Mouse (Mus musculus): ENCODE results near the gene Serpina3c.

Serpina3c gene

DNA sequence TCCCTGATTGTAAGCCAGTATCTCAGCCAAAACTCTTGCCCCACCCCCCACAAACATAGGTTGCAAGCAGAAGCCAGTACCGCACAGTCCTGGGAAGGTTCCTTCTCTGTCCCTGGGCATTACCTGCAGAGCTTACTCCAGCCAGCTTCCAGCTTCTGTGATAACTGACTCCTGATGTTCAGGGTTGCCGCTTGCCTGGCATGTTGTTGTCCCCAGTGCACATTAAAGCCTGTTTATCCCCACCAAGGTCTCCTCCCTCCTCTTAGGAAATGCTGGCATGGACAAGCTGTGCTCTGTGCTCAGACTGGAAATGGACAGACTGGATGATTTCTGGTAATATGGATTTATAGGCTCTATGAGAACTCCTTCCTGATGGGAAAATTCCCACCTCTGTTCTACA is at the start of gene Serpina3c:
TSS of gene Serpina3c (minus strand) at position 215 of the 400 bp plus-strand sequence.
- in situ Hi-C loops (cut with MboI): no loop called here

DNA sequence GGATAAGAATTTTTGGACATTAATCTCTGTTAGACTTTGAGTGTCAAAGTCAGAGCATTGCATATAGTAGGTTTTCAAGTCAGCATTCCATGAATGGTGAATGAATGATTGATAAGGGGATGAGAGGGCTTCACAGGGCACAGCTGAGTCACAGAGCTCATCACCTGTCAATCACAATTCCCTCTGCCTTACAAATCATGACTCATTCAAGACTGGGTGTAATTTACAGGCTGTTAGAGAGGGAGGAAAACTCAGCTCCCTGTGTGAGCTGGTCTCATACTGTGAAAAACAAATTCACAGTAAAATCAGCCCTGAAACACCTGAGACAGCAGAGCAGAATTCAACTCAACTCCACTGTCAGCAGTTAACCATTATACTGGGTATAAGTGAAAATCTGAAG is 37.2 kb upstream of the Serpina3c start:
- in situ Hi-C loops (cut with MboI): no loop called here

DNA sequence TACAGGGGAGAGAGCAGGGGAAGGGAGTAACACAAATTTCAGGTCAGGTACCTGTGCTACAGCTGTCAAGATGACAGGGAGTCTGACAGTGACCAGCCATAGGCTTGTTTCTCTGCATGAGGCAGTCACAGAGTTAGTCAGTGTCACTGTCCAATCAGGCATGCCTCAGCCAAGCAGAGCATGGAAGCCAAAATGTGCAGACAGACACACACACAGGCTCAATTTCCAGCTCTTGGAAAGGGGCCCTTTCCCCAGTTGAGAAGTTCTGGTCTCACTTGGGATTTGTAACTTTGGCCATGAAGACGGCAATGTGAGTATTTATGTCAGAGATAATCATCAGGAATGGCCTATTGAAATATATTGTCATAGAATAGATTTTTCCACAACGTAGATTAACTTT is 35.6 kb upstream of the Serpina3c start:
- in situ Hi-C loops (cut with MboI): no loop called here

DNA sequence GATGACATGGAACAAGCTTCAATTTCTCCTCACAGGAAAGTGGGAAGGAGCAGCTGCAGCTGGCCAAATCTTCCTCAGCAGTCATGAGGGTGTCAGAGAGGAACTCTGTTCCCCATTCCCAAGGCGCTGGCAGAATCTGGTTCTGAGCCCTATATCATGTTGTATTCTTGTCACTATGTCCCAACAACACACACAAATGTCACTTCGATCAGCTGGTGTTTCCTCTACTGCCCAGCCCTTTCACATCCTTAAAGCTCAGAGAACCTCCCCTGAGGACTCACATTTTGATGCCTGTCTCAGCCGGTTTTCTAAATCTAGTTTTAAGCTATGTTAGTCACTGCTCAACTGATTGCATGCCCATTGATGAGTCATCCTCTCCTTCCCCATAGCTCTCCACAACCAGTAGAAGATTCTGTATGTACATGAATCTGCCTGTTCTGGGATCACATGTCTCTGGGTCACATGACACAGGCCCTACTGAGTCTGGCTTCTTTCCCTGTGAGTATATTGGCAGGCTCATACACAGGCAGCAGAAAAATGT is 32.4 kb upstream of the Serpina3c start:
- in situ Hi-C loops (cut with MboI): no loop called here

DNA sequence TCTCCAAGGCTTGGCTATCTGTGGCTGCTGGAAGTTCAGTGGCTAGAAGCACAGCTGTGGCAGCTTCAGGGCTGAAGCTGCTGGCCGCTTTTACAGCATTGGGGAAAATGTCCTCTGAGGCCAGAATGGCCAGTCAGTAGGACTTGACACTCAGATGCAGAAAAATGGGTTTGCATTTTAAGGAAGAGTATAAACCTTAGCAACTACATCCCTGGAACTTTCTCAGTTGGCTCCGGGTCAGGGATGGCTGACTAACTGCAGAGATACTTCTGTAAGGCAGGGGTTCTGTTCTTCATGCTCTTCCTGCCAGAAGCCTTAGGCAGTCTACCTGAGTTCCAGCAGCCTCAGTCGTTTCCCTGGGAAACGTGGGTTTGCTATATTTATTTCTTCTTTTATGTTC is 31.4 kb upstream of the Serpina3c start:
- in situ Hi-C loops (cut with MboI): no loop called here

DNA sequence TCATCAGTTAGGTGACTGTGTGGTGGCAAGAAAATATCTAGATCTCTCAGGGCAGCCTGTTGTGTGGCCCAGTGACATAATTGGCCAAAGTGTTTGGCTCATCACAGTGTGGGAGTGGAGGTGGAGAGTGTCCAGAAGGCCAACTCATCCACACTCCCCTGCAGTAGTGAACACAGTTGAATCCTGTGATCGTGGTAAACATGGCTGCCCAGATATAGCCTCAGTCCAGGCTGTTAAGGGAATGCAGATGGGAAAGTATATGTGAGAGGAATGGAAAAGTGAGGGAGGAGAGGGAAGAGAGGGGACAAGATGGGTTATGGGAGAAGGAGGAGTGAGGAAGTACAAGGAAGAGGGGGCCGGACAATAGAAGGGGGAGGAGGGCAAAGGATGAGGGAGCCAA is 25.3 kb upstream of the Serpina3c start:
- in situ Hi-C loops (cut with MboI): no loop called here

DNA sequence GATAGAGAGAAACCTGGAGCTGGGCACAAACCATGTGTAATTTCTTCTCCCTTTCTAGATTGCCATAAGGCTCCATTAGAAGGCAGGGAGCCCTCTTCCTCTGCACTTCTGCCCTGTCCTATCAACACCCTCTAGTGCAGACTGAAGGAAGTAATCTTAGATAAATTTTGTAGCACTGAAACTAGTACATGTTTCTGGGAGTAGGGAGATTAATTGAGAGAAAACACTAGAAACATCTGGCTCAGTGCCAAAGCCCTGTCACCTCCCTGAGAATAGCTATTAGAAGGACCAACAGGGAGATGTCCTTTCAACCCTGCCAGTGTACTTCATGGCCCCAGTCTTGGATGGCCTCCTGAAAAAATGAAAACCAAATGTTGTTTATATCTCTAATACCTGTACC is 24.9 kb upstream of the Serpina3c start:
- in situ Hi-C loops (cut with MboI): no loop called here

DNA sequence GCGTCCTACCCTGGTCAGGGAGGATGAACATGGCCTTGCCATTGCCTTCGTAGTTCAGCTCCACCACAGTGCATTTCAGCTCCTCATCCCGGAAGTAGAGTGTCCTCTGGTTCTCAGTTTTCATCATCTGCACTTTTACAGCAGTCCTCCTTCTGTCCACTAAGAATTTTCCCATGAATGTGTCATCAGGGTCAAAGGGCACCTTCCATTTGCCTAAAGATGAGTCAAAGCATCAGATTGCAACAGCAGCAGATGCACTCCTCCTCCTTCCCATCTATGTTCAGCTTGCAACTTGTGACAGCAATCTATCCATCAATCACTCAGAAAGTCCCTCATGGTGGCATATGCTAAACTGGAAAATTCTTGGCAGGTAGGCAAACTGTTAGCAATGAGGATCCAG is 22.0 kb upstream of the Serpina3c start:
- in situ Hi-C loops (cut with MboI): no loop called here

DNA sequence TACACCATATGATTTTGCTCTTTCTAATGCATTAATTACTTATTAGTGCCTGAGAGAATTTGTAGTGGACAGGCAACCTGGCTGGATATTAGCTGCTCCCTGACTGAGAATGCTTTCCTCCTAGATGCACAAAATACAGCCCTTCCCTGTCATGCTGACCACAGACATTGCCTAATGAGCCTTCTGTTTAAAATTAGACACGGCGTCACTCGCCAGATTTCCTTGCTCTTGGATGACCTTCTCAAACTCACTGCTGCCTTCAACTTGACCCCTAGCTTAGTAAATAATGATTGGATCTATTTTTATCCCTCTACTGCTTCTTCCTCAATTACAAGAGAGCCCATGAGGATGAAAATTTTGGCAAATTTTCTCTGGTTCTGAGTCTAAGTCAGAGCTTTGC is 21.1 kb upstream of the Serpina3c start:
- in situ Hi-C loops (cut with MboI): no loop called here

DNA sequence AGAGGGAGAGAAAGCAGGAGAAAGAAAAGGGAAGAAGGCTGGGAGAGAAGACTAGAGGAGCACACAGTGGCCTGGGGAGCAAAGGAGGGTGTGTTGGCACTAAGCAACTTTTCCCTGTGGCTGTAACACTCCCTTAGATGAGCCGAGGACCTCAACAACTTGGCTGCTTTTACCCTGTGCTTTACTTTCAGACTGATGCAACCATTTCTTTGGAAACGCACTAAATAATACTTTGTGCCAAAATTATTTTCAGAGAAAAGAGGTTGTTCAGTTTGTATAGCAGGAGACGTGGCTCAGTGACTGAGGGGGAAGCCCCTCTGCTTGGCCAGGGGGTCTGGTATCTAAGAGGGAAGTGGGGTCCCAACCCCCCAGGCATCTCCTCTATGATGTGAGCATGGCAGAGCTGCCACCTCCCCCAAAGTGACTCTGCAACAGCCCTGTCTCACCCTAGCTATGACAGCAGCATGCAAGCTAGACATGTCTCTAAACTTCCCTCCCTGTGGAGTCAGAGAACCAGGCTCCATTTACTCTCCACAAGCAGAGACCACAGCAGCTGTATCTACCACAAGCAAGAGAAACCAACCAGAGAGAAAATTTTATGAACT is 527 bp downstream of the Serpina3c start:
- in situ Hi-C loops (cut with MboI): no loop called here

DNA sequence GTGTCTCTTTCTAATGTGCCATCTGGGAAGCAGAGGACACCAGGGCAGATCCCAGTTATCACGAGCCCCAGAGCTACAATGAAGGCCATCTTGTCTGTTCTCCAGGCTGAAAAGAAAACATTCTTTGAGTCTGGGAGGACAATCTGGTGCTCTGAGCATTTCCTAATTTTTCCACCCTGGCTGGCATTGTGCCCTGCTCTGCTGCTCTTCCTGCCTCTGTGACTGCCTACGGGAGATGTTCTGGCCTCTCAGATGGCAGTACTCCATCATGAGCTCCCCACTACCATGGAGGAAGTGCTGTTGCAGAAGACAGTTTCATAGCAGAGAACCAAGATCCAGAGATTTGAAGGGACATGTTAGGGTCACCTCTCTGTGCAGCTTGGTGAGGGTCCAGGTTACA is 1.7 kb downstream of the Serpina3c start:
- in situ Hi-C loops (cut with MboI): no loop called here

DNA sequence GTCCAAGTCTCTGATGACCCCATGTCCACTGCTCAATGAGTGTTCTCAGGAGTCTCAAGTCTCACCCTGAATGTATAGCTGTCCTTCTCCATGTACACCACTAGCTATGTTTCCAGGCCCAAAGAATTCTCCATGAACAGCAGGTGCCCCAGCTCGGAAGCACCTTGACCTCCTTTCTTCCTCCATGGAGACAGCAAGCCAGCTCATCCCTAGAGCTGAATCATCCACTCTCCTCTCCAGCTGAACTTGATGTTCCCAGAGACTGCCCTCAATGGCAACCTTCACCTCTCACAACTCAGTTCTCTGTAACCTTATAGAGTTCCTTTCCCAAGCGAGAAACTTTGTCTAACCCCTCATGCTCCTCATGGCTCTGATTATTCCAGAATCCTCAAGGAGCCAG is 8.1 kb downstream of the Serpina3c start:
- in situ Hi-C loops (cut with MboI): no loop called here

DNA sequence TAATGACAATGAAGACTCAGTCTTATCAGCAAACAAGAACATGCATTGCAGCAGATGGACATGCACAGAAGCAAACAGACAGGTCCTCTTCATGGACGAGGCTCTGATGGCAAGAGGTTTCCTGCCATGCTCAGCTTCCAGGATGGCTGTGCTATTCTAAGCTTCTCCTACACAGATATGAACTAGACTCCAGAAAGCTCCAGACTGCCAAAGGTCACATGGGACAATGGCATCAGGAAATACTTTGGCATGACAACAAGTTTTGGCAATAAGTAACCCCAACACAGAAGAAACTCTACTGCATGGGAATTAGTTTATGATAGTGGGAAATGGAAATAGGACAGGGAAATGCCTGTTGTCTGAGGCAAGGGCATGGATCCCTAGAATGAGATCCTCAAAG is 10.4 kb downstream of the Serpina3c start:
- in situ Hi-C loops (cut with MboI): no loop called here

DNA sequence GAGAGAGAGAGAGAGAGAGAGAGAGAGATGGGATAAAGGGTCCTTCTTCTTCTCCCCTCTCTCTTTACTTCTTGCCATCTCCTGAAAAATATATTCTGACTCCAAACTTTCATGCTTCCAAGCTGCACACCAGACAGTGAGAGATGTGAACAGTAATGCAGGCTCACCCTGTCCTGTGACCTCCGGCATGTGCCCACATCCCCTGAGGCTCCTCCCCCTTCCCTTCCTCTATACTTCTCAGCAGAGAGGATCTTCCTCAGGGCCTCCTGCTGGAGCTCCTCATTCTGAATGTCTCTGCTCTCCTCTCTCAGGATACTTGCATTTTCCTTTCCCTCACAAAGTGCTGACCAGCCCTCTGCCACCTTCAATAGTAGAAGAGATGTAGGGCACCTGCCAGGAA is 11.2 kb downstream of the Serpina3c start:
- in situ Hi-C loops (cut with MboI): no loop called here

DNA sequence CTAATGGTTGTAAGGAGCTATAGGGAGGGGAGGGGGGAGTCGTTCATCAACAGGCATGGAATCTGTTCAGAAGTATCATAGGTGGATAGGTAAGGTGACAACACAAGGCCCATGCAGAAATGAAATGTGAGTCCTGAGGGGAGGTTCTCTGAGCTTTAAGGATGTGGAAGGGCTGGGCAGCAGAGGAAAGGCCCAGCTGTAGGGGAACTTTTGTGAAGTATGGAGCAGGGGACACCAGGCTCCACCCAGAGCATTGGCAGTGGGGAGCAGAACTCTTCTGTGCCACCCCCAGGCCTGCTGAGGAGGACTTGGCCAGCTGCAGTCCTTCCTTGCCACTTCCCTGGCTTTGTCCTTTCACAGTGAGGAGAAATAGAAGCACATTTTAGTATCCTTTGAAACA is 12.2 kb downstream of the Serpina3c start:
- in situ Hi-C loops (cut with MboI): no loop called here

DNA sequence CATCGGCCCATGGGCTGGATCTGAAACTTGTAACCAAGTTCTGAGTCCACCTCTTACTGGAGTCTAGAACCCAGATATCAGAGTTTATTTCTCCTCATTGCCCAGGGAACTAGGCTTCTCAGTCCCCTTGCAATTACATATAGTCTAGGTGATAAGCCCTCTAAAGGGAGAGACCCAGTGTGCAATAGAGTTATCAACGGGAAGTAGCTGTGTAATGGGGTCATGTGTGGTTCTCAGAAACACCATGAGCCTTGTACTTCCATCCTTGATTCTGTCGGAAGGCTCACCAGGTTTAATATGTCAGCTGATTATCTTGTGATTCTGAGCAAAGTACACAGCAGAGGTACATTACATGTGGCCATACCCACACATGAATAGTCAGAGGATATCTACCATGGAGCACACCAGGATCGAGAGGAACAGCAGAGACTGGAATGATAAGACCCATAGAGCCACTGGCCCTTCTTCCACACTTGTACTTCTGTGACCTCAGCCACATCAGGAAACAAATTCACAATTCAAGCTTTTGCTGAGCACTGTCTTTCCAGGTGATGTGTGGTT is 13.0 kb downstream of the Serpina3c start:
- in situ Hi-C loops (cut with MboI): no loop called here

DNA sequence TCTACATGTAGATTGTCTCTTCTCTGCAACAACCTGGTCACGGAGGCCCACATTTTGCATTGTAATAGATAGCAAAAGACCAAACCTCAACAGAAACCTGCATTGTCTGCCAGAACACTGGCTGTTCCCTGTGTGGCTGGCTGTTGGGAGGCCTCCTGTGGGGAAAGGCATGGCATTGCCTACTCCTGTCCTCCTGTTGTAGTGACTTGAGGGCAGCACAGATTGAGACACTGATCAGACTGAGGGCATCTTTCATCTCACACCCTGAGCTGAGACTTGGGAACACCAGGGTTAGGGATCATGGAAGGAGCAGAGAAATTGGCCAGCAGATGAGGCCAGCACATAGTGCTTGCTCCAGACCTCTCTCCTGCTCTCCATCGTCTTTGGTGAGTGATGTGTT is 15.5 kb downstream of the Serpina3c start:
- in situ Hi-C loops (cut with MboI): no loop called here

DNA sequence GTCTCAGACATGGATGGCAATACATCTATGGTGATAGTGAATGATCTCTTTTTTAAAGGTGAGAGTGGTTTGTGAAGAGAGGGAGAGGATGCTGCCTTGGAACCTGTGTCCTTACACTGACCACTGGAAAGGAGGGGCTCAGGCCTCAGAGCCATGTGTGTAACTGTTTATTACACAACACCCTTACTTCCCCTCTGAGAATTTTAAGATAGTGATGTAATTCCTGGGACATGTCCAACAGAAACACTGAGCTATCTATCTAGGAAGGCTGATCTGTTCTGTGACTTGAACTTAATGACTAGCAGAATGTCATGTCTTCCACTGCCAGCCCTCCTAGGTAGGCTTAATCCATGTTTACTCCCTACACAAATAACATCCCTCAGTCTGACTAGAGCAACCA is 22.6 kb downstream of the Serpina3c start:
- in situ Hi-C loops (cut with MboI): no loop called here

DNA sequence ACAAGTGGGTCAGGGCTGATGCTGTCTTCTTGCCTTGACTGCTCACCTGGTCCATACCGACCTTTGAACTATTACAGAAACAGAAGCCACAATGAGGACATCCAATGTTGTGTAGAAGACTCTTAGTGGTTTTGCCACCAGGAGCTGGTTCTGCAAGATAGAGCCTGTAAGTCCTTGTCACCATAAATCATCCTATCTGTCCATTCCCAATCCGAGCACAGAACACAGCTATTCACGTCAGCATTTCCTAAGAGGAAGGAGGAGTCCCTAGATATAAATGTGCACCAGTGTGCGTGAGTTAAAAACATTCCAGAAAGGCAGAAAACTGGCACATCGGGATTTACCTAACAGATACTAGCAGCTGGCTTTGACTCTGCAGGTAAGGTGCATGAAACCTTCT is 26.0 kb downstream of the Serpina3c start, which contains the start of gene Serpina3b:
TSS of gene Serpina3b (plus strand) at position 301 of the 400 bp plus-strand sequence.
- in situ Hi-C loops (cut with MboI): no loop called here

DNA sequence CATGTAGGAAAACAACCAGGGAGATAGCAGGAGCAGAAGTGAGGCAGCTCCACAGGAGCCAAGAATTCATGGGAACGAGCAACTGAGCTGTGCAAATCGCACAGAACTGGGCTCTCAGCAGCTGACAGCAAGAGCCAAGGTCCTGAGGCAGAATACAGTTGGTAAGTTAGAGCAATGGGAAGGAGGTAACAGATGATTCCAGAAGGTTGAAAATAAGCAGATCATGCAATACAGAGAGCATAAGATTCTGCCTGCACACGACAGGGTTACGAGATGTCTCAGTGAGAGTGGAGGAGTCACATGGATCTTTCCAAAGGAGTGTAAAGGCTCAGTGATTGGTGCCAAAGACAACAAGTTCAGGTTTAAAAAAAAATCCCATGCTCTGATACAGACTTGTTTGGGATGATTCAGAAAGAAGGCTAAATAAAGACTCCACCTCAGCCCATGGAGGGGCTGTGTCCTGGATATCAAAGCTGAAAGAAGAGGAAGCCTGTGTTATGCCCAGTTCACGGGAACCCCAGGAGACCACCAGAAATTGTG is 28.6 kb downstream of the Serpina3c start:
- in situ Hi-C loops (cut with MboI): no loop called here

DNA sequence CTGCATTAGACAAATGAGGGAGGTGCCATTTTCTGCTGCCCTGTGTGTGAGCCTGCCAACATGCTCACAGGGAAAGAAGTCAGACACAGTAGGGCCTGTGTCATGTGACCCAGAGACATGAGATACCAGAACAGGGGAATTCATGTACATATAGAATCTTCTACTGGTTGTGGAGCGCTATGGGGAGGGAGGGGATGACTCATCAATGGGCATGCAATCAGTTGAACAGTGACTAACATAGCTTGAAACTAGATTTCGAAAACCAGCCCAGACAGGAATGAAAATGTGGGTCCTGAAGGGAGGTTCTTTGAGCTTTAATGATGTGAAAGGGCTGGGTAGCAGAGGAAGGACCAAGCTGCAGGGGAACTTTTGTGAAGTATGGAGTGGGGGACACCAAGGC is 29.7 kb downstream of the Serpina3c start:
- in situ Hi-C loops (cut with MboI): no loop called here

DNA sequence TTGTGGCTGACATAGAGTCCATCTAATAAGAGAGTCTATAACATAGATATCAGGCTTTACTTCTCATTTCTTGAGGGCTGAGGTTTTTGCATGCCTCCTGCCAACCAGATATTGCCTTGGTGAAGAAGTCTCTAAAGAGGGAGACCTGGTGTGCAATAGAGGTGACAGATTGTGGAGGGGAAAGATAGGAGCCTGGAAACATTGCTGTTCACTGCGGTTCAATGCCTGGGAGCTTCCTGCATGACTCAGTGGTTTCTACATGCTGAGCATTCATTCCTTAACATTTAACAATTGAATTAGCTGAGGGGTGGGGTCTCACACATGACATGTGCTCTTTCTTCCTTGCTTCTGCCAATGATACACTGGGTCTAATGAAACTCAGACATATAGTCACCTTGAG is 30.6 kb downstream of the Serpina3c start:
- in situ Hi-C loops (cut with MboI): no loop called here

DNA sequence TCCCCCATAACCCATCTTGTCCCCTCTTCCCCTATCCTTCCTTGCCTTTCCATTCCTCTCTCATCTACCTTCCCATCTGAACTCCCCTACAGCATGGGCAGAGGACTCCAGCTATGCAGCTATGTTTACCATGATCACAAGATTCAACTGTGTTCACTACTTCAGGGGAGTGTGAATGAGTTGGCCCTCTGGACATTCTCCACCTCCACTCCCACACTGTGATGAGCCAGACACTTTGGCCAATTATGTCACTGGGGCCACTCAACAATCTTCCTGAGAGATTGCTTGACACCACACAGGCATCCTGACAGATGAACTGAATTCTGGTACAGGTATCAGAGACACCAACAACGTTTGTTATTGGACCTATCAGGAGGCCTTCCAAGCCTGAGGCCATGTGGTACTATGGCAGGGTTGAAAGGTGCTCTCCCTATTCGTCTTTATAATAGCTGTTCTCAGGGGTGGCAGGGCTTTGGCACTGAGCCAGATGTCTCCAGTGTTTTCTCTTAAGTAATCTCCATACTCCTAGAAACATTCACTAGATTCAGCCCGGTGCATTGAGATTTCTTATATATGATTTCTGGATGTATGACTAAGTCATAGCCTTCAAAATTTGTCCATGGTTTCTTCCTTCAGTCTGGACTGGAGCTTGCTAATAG is 38.6 kb downstream of the Serpina3c start:
- in situ Hi-C loops (cut with MboI): no loop called here

Data from mature B cell (primary cell).